Mouse (Mus musculus): ENCODE measurements around the gene Ccdc153.

Ccdc153 gene

DNA sequence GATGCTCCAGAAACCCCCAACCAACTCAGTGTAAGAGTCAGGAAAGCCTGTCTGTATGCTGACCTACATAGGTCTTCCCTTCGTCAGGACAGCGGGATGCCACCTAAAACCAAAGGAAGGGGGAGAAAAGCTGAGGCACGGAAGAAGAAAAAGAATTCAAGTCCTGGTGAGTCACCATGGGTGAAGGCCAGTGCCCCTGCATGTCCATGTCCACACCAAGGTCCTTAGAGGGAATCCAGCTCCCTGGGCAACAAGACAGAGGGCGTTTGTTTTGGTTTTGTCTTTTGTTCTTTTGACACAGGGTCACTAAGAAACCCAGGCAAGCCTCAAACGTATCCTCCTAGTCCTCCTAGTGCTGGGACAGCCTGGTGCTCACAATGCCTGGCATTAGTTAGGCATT lies 435 bp downstream of the Ccdc153 start:
- DNase-seq (ENCODE audit: low read depth, low spot score), result no peak

DNA sequence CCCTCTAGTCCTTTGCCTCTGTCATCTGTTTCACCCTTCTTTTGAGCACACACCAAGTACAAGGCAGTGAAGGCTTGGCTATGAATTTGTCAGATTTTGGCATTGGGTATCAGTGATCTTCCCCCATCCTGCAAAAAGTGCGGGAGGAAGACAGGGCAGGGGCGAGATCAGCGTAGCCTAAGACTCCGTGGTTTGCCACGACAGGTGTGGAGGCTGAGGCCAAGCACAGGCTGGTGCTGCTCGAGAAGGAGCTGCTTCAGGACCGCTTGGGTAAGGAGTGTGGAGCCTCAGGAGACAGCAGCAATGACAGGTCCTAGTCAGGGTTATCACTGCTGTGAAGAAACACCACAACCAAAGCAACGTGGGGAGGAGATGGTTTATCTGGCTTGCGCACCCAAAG lies 942 bp downstream of the Ccdc153 start:
- no peak for DNase-seq (ENCODE audit: low read depth, low spot score)

DNA sequence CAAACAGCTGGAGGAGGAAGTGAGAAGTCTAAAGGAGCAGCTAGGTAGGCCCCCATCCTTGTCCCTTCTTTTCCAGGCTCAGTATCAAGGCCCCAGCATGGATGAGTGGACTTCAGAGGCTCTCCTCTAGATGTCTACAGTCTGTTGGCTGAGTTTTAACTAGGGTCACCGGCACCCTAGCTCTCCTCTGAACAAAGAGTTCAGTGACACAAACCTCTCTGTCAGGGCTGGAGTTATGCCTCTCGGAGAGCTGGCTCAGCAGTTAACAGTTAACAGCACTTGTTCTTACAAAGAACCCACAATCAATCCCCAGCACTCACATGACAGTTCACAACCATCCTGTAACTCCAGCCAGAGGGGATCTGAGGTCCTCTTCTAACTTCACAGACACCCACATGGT lies 3.1 kb downstream of the Ccdc153 start:
- DNase-seq (ENCODE audit: low read depth, low spot score), result no peak

DNA sequence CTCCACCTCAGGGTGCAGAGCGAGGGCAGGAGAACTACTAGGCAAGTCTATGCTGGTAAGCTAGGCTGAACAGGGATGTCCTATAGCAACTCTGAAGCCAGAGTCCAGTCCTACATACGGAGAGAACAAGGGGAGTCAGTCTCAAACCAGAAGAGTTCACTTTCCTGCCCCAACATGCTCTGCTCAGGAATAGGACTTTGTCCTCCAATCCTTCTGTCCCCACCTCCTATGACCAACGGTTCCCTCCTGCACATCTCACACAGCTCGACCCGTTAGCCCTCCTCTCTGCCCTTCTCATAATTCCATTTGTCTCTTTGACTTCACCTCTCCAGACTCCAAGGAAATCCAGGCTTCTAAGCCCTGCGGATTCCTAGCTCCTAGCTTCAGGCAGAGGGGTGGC lies 7.4 kb downstream of the Ccdc153 start:
- no peak for DNase-seq (ENCODE audit: low read depth, low spot score)

DNA sequence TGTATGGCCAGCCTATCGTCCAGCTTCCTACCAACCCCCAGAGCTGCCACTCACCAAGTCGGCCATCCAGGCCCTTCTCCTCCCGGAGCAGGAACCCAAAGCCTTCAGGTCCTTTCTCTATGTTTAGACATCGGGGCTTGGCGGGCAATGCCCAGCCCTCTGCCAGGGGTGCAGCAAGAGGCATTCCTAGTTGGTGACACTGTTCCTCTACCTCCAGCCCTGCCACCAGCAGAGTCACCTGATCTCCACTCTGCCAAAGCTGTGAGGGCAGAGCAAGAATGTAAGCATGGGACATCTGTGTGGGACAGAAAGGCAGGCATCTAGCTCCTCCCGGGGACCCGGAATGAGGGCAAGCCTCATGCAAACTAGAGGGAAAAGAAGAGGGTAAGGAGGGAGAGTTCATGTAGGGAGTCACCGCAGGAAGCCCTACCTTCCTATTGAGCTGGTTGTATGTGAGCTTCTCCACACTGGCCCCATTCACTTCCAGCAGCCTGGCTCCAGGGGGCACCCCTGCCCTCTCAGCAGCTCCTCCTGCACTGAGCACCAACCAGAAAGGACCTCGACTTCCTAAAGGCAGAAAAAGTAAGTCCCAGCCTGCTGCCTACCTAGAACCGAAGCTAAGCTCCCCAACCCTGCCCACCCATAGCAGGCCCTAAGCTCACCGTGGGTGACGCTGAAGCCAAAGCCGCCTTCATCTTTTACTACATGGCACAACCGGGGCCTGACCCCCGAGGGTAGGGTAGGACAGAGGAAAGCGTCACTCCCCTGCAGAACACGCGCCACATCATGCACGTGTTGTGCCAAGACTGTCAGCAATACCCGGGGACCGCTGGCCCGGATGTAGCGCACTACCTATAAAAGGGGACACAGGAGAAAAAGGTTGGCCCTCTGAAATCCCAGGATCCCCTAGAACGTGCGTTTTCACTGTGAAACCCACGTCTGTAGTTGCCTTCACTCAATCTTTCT lies 9.0 kb downstream of the Ccdc153 start:
- DNase-seq (ENCODE audit: low read depth, low spot score), result no peak

DNA sequence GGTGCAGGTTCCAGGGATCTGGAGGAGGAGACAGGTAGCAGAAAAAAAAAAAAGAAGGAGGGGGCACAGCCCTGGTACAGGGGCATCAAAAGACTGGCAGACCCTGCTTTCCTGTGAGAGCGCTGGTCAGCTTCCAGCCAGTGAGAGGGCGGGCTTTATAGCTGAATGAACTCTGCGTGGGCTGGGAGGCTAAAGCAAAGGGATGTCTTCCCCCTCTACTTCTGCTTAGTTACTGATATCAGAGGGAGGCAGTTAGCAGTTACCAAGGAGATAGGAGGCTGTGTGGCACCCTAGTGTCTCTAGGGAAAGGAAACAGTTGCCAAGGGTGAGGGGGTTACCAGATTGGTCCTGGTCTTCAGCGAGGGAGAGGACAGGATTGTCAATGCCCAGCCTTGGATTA lies 10.0 kb downstream of the Ccdc153 start:
- DNase-seq (ENCODE audit: low read depth, low spot score), result no peak

DNA sequence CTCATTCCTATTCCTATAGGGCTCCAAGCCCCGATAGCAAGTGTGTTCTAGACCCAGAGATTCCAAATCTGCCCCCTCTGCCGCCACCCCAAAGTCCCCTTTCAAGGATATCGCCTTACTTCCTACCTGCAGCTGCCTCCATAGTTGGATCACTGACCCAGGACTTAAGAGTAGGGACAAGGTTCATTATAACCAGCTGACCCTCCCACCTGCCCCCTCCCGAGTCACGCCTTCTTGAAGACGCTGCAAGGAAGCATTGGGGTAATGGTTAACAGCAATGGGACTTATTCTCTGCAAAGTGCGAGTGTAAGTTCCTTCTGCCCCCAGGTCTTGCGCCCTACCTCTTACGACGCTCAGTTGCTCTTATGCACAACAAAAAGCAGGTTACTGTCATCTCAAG lies 10.8 kb downstream of the Ccdc153 start, which contains the start of gene Pdzd3:
Gene Pdzd3 (minus strand): TSS at position 158 of the 400 bp plus-strand sequence.
- no peak for DNase-seq (ENCODE audit: low read depth, low spot score)

DNA sequence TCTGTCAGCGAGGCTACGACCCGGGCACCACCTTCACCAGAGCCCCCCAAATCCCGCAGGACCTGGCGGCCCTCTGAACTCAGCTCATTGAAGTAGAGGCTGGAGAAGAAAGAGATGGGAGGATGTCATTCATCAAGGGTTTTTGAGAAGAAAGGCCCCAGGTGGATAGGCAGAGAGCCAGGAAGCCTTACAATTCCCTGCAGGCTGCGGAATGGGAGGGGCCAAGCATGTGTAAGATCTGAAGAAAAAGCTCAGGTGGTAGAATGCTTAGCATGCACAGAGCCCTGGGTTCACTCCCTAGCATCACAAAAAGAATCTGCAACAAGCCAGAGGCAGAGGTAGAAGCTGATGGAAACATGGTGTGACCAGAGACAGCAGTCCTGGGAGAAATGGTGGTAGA lies 13.0 kb downstream of the Ccdc153 start:
- no peak for DNase-seq (ENCODE audit: low read depth, low spot score)

DNA sequence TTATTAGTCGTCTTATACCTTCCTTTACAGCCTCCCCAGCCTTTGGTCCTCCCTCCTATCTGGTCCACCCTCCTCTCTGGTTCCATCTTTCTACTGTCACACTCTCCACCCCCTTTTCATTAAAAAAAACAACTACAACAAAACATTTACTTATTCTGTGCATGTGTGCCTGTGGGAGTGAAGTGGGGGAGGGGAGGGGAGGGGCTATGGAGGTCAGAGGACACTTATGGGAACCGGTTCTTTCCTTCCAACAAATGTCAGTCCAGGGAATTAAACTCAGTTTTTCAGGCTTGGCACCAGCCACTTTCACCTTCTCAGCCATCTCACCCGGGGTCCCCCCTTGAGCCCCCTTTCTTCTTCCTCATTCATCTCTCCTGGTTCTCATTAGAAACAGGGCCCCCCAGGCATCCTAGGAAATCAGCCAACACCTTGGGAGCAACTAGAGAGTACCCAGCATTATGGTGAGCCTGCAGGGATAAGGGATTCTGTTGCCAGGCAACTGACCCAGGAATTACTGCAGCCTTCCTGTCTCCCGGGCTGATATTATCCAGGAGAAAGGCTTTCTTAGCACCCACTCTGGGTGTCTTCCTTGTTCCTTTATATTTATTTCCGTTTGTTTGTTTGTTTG lies 14.1 kb downstream of the Ccdc153 start:
- DNase-seq (ENCODE audit: low read depth, low spot score), result no peak

DNA sequence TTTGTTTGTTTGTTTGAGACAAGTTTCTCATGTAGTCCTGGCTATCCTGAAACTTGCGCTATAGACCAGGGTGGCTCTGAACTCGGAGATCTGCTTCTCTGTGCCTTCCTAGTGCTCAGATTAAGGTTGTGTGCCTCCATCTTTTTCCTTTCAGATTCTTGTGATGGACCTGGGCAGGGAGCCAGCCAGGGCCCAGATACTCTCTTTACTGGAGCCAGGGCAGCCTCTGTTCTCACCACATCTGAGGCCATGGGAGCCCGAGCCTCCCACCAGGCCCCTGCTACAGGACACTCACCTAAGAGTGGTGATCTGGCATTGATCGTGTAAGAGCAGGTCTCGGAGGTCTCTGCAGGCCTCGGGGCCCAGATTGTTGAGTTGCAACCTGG lies 14.7 kb downstream of the Ccdc153 start:
- no peak for DNase-seq (ENCODE audit: low read depth, low spot score)

DNA sequence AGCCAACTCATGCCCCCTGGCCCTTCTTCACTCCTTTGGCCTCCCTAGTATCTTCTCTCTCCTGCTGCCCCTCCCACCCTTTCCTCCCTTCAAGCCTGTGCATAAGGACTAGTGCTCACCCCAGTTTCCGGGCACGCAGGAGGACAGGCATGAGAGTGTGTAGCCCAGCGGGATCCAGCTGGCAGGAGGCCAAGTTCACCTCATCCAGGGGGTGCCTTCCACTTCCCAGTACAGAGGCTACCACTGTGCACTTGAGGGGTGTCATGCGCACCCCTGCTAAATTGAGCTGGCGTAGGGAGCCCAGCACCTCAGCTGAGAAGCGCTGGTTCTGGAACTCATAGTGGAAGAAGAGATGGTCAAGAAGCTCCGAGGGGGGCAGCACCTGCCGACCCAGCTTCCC lies 15.7 kb downstream of the Ccdc153 start:
- DNase-seq (ENCODE audit: low read depth, low spot score), result no peak

DNA sequence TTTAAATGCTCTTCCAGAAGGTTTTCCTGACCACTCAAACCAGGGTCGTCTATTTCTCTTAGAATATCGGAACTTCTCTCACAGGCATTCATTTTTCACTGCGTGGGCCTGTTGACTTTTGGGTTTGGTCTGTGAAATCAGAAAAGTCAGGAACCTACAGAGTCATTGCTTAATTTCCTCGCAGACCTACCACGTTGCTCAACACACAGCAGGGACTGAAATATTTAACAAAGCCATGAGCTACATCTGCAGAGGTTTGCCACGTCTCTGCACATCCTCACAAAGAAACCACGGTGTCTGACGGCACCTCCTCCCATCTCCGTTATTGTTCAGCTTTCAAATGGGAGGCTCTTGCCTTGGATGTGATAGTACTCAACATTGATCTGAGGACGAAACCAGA lies 18.5 kb downstream of the Ccdc153 start:
- DNase-seq (ENCODE audit: low read depth, low spot score), result no peak

DNA sequence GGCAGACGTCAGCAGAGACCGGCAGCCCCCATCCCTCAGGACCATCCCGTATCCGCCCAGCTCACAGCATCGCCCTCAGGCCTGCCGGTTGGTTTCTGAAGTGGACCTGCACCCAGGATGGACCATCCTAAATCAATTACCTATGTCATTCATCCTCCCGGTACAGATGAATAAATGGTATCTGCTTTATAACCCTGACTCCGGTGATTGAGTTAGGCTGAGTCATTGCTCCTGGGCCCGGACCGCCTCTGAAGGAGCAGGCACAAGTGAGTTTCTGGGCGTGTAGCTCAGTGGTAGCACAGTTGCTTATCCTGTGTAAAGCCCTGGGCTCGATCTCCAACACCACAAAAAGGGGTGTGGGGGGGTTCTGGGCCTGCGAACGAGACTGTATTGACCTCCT lies 20.9 kb downstream of the Ccdc153 start:
- no peak for DNase-seq (ENCODE audit: low read depth, low spot score)

DNA sequence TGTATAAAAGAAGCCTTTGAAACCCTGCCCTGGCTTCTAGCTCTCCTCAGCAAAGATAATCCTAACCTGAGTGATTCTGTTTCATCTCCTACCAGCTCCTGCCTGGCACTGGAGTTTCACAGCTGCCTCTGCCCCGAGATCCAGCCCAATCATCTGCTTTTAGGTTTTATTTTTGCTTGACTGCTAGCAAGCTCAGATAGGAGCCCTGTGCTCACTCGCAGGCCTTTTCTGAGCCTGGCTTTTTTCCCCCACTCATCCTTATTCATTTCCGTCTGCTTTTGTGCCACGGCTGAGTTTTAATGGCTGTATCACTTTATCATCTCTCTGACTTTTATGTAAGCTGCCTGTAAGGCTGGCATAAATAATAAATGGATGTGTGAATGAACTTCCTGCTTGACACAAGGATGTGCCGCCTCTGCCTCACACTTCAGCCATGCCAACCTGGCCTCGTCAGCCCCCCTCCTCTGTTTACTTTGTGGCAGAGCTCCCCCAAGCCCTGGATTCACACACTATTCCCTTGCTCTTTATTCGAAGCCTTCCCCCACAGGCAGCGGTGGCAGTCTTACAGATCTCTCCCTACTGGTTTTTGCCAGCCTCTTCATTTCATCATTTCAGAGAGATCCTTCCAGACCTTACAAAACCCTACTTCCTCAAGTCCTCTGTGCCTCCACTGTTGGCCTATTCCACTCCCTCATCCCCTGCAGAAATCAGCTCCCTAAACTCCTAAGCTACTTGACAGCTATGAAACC lies 26.2 kb downstream of the Ccdc153 start:
- no peak for DNase-seq (ENCODE audit: low read depth, low spot score)

DNA sequence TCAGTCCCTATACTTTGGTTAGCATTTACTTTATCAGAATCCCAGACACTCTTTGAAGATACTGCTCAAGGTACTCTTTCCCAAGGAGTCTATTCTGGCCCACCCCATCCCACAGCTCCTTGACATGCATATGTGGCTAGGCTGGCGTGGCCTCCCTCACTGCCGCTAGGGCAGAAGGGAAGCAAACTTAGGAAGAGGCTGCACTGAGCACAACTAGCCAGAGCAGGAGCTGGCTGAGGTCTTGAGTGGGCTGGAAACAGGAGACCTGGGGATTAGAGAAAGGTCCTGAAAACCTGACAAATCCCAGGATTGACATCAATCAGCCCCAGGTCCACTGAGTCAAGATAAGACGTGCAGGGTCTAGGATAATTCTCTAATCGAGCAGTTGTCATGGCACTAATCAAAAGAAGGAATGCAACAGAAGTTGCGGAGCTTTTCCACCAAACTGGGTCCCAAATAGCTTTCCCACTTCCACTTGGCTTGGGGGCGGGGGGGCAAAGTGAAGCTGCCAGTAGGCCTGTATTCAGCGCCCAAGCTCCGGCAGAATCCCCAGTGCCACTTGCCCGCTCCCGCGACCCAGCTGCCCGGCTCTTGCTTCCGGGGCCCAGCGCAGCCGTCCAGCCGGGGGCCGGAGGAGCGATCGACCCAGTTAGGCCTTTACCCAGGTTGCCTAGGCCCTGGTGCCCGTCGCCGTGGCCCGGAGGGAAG lies 27.0 kb downstream of the Ccdc153 start:
- DNase-seq (ENCODE audit: low read depth, low spot score), result no peak

DNA sequence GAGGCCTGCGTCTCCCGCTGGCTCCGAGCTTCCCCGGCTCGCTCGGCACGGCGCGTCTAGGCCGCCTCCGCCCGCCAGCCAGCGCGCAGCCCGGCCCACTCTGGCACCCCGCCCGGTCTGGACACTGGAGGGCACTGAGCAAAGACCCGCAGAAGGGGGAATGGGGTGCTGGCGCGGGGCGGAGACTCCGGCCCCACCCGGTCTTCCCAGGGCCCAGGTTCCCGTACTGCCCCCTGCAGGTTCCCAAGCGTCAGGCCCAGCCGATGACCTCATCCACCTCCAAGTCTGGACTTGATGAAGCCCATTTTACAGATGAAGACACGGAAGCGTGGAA lies 27.5 kb downstream of the Ccdc153 start:
- DNase-seq (ENCODE audit: low read depth, low spot score), result peak; percentile 63

DNA sequence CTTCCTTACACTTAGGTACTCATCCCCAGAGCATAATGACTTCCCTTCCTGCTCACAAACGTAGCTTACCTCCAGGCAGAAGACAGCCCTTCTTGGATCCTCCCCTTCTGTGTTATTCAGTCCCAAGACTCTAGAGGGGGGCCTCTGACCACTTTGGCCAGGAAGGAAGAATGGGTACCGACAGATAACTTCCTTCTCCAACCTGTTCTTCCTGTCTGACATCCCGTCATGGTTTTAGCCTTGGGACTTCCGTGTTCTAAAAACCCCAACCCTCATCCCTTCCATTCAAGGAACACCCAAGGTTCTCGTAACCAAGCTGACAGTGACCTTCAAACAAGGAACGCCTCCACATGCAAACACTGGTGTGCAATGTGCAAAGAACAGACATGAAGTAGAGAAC lies 28.0 kb downstream of the Ccdc153 start, which contains the start of gene Nlrx1:
Gene Nlrx1 (minus strand): TSS at position 168 of the 400 bp plus-strand sequence.
- no peak for DNase-seq (ENCODE audit: low read depth, low spot score)

DNA sequence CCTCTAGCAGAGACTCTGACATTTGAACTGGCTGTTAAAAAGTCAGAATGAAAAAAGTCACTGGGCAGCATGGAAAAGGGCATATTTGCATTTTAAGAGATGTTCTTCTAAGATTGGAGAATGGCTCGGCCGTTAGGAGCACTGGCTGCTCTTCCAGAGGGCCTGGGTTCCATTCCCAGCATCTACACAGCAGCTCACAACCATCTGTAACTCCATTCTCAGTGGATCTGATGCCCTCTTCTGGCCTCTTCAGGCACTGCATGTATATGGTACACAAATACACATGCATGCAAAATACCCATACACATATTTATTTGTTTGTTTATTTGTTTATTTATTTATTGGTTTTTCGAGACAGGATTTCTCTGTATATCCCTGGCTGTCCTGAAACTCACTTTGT lies 28.6 kb downstream of the Ccdc153 start:
- no peak for DNase-seq (ENCODE audit: low read depth, low spot score)

DNA sequence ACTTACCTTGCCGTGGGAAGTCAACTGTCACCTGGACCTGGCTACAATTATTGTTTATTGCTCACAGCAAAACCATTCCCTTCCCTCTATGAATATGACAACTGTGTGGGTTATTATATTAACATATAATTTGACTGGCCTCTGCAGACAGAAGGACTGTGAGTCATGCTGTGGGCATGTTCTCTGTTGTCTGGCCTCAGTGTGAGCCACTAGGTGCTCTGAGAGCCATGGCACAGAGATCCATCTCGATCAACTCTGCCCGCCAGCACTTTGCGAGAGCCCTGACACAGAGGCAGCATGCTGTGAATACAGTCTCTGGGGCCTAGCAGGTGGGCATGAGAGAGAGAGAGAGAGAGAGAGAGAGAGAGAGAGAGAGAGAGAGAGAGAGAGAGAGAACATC lies 29.5 kb downstream of the Ccdc153 start:
- no peak for DNase-seq (ENCODE audit: low read depth, low spot score)

DNA sequence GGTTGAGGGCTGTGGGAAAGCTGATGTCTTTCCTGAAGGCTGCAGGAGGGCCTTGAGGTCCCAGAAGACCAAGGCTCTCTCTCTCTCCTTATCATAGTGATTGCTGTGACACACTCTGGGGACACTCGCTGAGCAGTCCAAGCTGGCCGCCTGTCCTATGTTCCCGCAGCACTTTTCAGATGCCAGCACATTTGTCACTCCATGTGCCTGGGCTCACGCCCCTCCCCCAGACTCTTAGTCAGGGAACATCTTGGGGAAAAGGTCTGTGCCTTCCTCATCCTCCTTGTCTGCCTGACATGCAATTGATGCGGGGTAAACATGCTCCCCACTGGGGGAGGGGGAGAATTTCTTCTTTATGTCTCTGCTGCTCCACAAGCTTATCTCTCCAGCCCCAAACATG lies 42.7 kb downstream of the Ccdc153 start:
- no peak for DNase-seq (ENCODE audit: low read depth, low spot score)

DNA sequence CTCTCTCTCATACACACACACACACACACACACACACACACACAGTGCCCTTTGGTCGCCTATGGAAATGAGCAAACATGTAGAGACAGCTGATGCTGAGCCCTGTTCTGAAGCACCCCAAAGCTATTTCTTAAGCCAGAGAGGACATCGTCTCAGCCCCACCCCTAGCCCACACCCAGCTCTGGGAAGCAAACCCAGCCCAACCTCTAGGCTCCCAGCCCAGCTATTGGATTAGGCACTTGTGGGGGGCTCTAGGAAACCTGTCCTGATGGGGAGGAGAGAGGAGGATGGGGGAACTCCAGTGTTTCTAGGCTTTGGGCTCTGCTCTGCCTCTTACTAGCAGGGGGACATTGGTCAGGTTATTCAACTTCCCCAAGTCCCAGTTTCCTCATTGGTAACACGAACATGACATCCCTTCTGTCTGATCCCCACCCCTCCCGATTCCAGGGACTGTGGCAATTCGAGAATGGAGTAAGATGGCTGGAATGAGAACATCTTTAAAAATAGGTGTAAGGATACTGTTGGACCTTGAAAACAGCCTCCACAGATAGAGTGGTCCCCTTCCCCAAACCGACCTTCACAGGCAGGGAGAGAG lies 45.9 kb downstream of the Ccdc153 start:
- no peak for DNase-seq (ENCODE audit: low read depth, low spot score)
